Mouse (Mus musculus) C2C12 (cell line): Measurements from ENCODE around the gene Gal3st3. TPM values are rescaled to one million over a fixed set of nuclear protein-coding genes. Genes with fewer than 3 reads are reported as not detected.

Experiments used
- H3K27me3 ChIP-seq: one replicate; pipeline ENCODE4 v1.6.1; 2011; ENCODE audit not compliant: control insufficient read depth, insufficient read depth, insufficient read length
- H3K36me3 ChIP-seq: one replicate; pipeline ENCODE4 v1.6.1; 2011; ENCODE audit not compliant: control insufficient read depth, insufficient read depth
- H3K4me3 ChIP-seq: one replicate; pipeline ENCODE4 v1.5.1; 2011; ENCODE audit warnings: mild to moderate bottlenecking, control low read depth; ENCODE audit not compliant: poor library complexity, insufficient read depth, severe bottlenecking
- H3K79me2 ChIP-seq: one replicate; pipeline ENCODE4 v1.6.1; 2011; ENCODE audit not compliant: control insufficient read depth, insufficient read depth
- H3K79me3 ChIP-seq: one replicate; pipeline ENCODE4 v1.6.1; 2011; ENCODE audit warnings: low read depth, control low read depth
- H3ac ChIP-seq: one replicate; pipeline ENCODE3; 2011; ENCODE audit warnings: low read depth; ENCODE audit not compliant: control insufficient read depth, insufficient read length
- CEBPB ChIP-seq: IDR thresholded peaks from one replicate; pipeline ENCODE4 v1.6.1; 2011; ENCODE audit warnings: low read depth, mild to moderate bottlenecking, control low read depth, moderate library complexity
- CTCF ChIP-seq: IDR thresholded peaks from one replicate; pipeline ENCODE4 v1.5.1; 2011; ENCODE audit not compliant: control insufficient read depth, insufficient read depth, insufficient read length
- FOSL1 ChIP-seq: IDR thresholded peaks from one replicate; pipeline ENCODE4 v1.8.0; 2011; ENCODE audit warnings: mild to moderate bottlenecking, low read length; ENCODE audit not compliant: poor library complexity, insufficient read depth, severe bottlenecking
- MAX ChIP-seq: IDR thresholded peaks from one replicate; pipeline ENCODE4 v1.6.1; 2011; ENCODE audit warnings: mild to moderate bottlenecking, control low read depth
- MYOD1 ChIP-seq: IDR thresholded peaks from one replicate; pipeline ENCODE4 v1.6.1; 2011; ENCODE audit warnings: low read depth; ENCODE audit not compliant: control insufficient read depth, insufficient read length
- MYOG ChIP-seq: IDR thresholded peaks from one replicate; pipeline ENCODE4 v1.6.1; 2011; ENCODE audit not compliant: control insufficient read depth, insufficient read length; ENCODE audit errors: extremely low read depth
- USF1 ChIP-seq: IDR thresholded peaks from one replicate; pipeline ENCODE4 v1.6.1; 2011; ENCODE audit warnings: low read depth, mild to moderate bottlenecking, control low read depth, moderate library complexity
- polyA plus RNA-seq: library from polyadenylated mRNA; unstranded; fragments of >200 nt; fragmentation: generic; extraction: Trizol; gene quantifications from one replicate; pipeline ENCODE4 v1.2.1, GENCODE M21; 2012; ENCODE audit warnings: missing spikeins

The Gal3st3 gene
- polyA plus RNA-seq, 1 experiment = not detected

DNA sequence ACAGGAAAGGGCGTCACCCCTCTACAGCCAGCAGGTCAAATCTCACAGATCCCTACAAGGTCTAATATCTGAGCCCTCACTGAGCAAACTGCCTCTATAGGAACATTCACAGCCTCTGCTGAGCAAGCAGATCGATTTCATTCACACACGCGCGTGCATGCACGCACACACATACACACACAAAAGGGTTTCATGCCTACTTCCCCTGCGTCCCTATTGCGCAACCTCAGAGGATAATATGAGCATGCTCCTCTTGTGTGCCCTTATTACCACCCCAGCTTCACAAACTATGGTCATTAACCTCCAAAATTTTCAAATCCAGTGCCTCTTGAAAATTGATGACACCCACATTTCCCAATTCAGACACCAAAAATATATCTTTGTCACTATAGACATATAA lies 15.1 kb downstream of the Gal3st3 start:
- no peak overlapping the region for H3ac ChIP-seq
- no peaks in the 10 kb centered on the region for H3K36me3 ChIP-seq
- H3K4me3 ChIP-seq = no peak overlapping the region
- TF ChIP-seq MYOD1 (no peak), USF1 (no peak), CEBPB (peak; percentile 81), MYOG (no peak), FOSL1 (no peak), MAX (no peak), CTCF (no peak)
- H3K27me3 ChIP-seq = no peaks in the 10 kb centered on the region
- H3K79me3 ChIP-seq = no peaks in the 10 kb centered on the region
- no peaks in the 10 kb centered on the region for H3K79me2 ChIP-seq

- Histone ChIP-seq H3K79me2 (no peaks in the 10 kb centered on the region), H3K79me3 (no peaks in the 10 kb centered on the region), H3ac (no peak overlapping the region), H3K36me3 (no peaks in the 10 kb centered on the region), H3K27me3 (no peaks in the 10 kb centered on the region), H3K4me3 (no peak overlapping the region)
- TF ChIP-seq CEBPB = no peak
- TF ChIP-seq CTCF = no peak
- no peak for TF ChIP-seq MYOG
- no peak for TF ChIP-seq MAX
- no peak for TF ChIP-seq FOSL1
- TF ChIP-seq MYOD1 = no peak
- no peak for TF ChIP-seq USF1
Measured at GRCm38 (mm10) chr19:5323801-5324200, 25.7 kb downstream of the Gal3st3 start.

DNA sequence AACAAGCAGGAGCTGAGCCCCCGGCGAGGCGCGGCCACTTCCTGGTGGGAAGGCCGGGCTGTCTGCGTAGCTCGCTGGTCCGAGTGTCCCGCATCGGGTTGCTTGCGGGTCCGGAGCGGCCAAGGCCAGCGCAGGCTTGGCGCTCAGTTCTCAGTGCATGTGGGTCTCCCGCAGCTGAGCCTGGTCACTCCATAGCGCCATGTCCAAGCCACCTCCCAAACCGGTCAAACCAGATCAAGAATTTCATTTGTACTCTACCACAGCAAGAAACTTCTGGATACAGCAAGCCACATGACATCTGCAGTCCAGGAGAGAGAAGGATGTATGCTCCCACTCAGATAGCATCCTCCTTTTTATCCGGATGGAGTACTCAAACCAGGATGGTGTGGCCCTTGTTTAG lies 29.8 kb downstream of the Gal3st3 start:
- H3K79me3 ChIP-seq = no peaks in the 10 kb centered on the region
- H3K27me3 ChIP-seq = no peaks in the 10 kb centered on the region
- H3K4me3 ChIP-seq = no peak overlapping the region
- H3ac ChIP-seq = no peak overlapping the region
- no peaks in the 10 kb centered on the region for H3K36me3 ChIP-seq
- no peaks in the 10 kb centered on the region for H3K79me2 ChIP-seq
- TF ChIP-seq MAX = no peak
- TF ChIP-seq MYOD1 = no peak
- TF ChIP-seq FOSL1 = no peak
- no peak for TF ChIP-seq CEBPB
- no peak for TF ChIP-seq CTCF
- TF ChIP-seq MYOG = no peak
- TF ChIP-seq USF1 = no peak

DNA sequence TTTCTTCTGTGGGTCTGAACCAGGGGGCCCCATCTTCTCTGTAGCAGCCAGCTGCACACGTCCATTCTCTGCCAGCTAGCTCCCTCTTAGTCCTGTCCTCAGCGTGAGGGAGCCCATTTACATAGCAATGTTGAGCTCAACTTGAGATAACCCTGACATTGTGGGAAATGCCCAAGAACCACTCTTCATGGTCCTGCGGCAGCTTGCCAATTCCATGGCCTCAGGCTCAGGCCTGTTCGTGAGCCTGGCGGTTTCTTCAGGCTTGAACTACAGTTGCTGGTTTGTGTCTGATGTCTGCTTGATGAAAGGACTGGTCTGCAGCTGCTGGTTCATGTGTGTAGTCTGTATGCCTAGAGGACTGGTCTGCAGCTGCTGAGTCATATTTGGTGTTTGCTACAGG lies 36.6 kb downstream of the Gal3st3 start:
- TF ChIP-seq CTCF = no peak
- no peak for TF ChIP-seq CEBPB
- TF ChIP-seq MYOD1 = no peak
- no peak for TF ChIP-seq FOSL1
- no peak for TF ChIP-seq MAX
- TF ChIP-seq USF1 = no peak
- no peak for TF ChIP-seq MYOG
- Histone ChIP-seq H3ac (no peak overlapping the region), H3K36me3 (no peaks in the 10 kb centered on the region), H3K79me2 (no peaks in the 10 kb centered on the region), H3K27me3 (no peaks in the 10 kb centered on the region), H3K4me3 (no peak overlapping the region), H3K79me3 (no peaks in the 10 kb centered on the region)

DNA sequence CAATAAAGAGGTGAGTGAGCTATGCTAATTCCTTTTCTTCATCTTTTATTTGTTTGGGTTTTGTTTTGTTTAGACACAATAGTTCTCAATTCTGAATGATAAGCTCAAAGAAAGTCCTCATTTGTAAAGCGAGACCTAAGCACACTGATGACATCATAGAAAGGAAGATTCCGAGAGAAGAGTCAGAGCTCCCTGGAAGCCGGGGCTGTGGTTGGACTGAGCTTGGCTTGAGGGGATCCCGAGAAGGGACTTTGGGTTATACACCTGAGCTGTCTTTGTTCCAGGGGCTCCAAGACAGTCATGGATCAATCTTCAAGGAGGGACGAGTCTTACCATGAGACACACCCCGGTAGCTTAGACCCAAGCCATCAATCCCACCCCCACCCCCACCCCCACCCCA lies 37.3 kb downstream of the Gal3st3 start, which contains the start of gene Catsper1:
Gene Catsper1 (plus strand): TSS at position 301 of the 400 bp plus-strand sequence.
- H3ac ChIP-seq = no peak within 1 kb of the TSS
- TF ChIP-seq FOSL1 (no peak), USF1 (no peak), MYOG (no peak), CTCF (no peak), CEBPB (no peak), MYOD1 (no peak), MAX (no peak)
- H3K36me3 ChIP-seq = no peaks in the 10 kb centered on the region
- H3K79me2 ChIP-seq = no peaks in the 10 kb centered on the region
- no peaks in the 10 kb centered on the region for H3K27me3 ChIP-seq
- H3K79me3 ChIP-seq = no peaks in the 10 kb centered on the region
- H3K4me3 ChIP-seq = no peak within 1 kb of the TSS

DNA sequence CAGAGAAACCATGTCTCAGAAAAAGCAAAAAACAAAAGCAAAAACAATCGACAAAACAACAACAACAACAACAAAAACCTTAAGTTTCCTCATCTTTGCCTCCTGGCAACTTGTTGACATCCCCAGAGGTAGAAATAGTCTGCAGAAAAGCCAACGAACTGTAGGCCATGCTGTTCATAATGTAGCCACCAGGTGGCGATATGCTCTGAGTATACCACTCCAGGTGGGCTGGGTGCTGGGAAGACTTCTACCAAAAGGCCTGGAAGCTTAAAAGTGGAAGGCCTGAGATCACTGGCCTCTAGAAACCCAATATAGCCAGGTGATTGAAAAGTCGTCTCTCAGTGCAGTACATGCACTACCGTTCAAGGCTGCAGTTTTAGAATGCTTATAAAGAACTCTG lies 39.8 kb downstream of the Gal3st3 start:
- TF ChIP-seq CTCF (peak; percentile 69), MYOG (no peak)
- Histone ChIP-seq H3K79me3 (no peaks in the 10 kb centered on the region), H3K4me3 (no peak overlapping the region), H3K36me3 (no peaks in the 10 kb centered on the region), H3K27me3 (no peaks in the 10 kb centered on the region), H3ac (no peak overlapping the region), H3K79me2 (no peaks in the 10 kb centered on the region)
